Mouse (Mus musculus) olfactory bulb, adult 2 months (tissue): ENCODE measurements around the gene Gm6993.

ENCODE experiments used
- CTCF ChIP-seq: fragments of 200-500 bp; IDR thresholded peaks from 2 replicates; pipeline ENCODE4 v1.5.1; 2012; ENCODE audit warnings: low read depth, mild to moderate bottlenecking, low read length, moderate library complexity; ENCODE audit not compliant: insufficient read depth
- POLR2A ChIP-seq: fragments of 200-500 bp; IDR thresholded peaks from 2 replicates; pipeline ENCODE4 v1.6.1; 2012; ENCODE audit warnings: mild to moderate bottlenecking, low read depth, low read length, moderate library complexity; ENCODE audit not compliant: insufficient read depth

GRCm38 (mm10) chr12:31280318-31280717, 39.7 kb downstream of the Gm6993 start:
- no peak for TF ChIP-seq CTCF
- TF ChIP-seq POLR2A: no peak
